Mouse (Mus musculus) liver, adult 2 months (tissue): ENCODE measurements around the gene Krt13.

ENCODE experiments used
- CTCF ChIP-seq: fragments of 200-500 bp; IDR thresholded peaks from 2 replicates; pipeline ENCODE4 v1.5.1; 2011; ENCODE audit warnings: low read depth, low read length, control low read depth
- POLR2A ChIP-seq: fragments of 200-500 bp; IDR thresholded peaks from 2 replicates; pipeline ENCODE4 v1.6.1; 2011; ENCODE audit warnings: low read length, control low read depth; ENCODE audit not compliant: insufficient read depth; ENCODE audit errors: extremely low read depth

DNA sequence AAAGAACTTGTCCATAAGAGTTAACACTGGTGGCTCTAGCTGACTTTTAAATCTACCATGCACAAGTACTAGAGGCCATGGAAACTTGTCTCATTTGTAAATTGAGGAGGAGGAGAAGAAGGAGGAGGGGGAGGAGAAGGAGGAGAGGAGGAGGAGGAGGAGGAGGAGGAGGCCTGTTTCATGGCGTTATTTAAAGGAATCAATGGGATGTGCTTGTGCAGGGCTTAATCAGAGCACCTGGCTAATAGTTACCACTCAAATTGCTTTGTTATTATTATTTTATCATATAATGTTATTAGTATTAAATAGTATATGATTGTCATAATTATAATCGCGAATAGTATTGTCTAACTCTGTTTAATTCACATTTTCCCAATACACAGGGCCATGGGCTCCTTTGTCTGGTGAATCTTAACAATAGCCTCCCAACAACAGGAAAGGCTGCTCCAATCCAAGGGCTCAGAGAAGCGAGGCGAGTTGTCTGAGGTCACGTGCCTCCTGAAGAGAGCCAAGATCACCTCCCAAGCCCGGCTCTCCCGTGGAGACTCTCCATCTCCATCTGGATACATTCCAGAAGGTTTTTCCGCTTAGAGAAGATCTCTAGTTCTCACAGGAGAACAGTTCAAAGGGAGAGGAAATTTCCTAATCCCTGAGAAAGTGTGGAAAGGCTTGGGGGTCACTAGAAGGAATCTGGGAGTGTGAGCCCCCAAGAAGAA lies 27.4 kb upstream of the Krt13 start, which contains the start of gene Krt19:
- no peak for TF ChIP-seq CTCF
- no peak for TF ChIP-seq POLR2A
